Mouse (Mus musculus) embryonic fibroblast, embryonic 13.5 days (primary cell): ENCODE measurements at regions not wholly inside any gene's neighbourhood (a gene's known extent, or its start where the extent isn't known, plus 50 kb on each side); places are given as distances from the start of the nearest gene placed in this dataset.
"Not testable (repeated sequence)": the region's sequence is repeated elsewhere in the genome, so short reads cannot be mapped to it uniquely, and the experiment has no call there.

Experiments
- H3K27ac ChIP-seq: 2 replicates; pipeline ENCODE4 v1.5.1; 2012; ENCODE audit warnings: low read length, control low read depth, inconsistent platforms; ENCODE audit not compliant: insufficient read depth
- H3K4me1 ChIP-seq: 2 replicates; pipeline ENCODE4 v1.6.1; 2011; ENCODE audit warnings: low read length; ENCODE audit not compliant: control insufficient read depth, insufficient read depth
- H3K4me3 ChIP-seq: 2 replicates; pipeline ENCODE4 v1.5.1; 2011; ENCODE audit warnings: mild to moderate bottlenecking, control low read depth, low read length; ENCODE audit not compliant: insufficient read depth
- CTCF ChIP-seq: IDR thresholded peaks from 2 replicates; pipeline ENCODE4 v1.5.1; 2011; ENCODE audit warnings: mild to moderate bottlenecking, control low read depth, low read length, moderate library complexity, borderline replicate concordance; ENCODE audit not compliant: insufficient read depth
- POLR2A ChIP-seq: IDR thresholded peaks from 2 replicates; pipeline ENCODE4 v1.6.1; 2011; ENCODE audit warnings: low read depth, mild to moderate bottlenecking, control low read depth, low read length, moderate library complexity

DNA sequence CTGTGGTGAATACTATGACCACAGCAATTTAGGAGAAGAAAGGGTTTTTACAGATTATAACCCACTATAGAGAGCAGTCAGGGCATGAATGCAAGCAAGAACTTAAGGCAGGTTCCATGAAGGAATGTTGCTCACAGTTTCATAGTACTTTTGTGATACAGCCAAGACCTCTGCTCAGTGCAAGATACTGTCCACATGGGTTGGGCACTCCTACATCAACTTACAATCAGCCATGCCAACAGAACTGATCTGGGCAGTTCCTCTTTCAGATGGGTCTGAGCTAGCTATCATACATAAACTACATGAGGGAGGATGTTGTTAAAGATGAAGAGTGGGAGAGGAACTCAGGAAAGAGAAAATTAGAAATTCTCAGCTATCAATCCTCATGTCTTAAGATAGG is 2032.4 kb downstream of the 9330182O14Rik start:
- TF ChIP-seq CTCF = no peak
- no peak for TF ChIP-seq POLR2A
- no peak overlapping the region for H3K4me3 ChIP-seq
- no peaks in the 10 kb centered on the region for H3K4me1 ChIP-seq
- no peak overlapping the region for H3K27ac ChIP-seq

DNA sequence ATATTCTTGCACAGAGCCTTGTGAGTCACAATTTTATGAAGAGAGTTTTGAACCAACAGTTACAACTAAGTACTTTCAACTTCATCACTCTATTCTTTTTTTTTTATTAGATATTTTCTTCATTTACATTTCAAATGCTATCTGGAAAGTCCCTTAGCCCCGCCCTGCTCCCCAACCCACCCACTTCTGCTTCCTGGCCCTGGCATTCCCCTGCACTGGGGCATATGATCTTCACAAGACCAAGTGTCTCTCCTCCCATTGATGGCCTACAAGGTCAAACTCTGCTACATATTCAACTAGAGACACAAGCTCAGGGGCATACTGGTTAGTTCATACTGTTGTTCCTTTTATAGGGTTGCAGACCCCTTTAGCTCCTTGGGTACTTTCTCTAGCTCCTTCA is 2043.6 kb downstream of the 9330182O14Rik start:
- not testable (repeated sequence) for H3K27ac ChIP-seq, H3K4me3 ChIP-seq, H3K4me1 ChIP-seq

DNA sequence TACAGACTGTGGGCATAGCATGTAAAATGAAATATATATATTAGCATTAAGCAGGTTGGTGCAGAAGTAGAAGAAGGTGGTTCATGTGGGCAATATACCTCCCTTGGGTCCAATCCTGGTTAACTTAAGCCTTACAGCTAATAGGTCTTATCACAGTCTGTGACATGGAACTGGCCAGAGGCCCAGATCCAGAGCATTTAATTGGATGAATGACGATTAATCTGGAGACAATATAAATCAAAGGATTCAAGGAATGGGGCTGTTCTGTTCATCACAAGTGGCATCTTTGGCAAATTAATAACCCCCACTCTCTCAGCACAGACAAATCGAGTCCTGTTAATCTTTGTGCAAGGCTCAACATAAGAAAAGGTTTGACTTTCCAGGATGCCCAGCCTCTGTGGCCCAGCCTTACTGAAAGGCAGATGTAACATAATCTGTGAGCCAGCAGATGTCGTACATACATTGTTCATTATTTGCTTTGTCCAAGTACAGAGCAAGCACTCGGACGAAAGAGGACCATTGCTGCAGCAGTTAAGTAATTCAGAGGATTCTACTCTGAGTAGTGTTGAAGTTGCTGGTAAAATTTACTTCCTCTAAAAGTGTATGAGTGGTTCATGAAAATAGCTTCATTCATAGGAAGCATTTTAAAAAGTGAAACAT is 2073.2 kb downstream of the 9330182O14Rik start:
- Histone ChIP-seq H3K4me3 (no peak overlapping the region), H3K4me1 (no peaks in the 10 kb centered on the region), H3K27ac (no peak overlapping the region)
- TF ChIP-seq CTCF = no peak

DNA sequence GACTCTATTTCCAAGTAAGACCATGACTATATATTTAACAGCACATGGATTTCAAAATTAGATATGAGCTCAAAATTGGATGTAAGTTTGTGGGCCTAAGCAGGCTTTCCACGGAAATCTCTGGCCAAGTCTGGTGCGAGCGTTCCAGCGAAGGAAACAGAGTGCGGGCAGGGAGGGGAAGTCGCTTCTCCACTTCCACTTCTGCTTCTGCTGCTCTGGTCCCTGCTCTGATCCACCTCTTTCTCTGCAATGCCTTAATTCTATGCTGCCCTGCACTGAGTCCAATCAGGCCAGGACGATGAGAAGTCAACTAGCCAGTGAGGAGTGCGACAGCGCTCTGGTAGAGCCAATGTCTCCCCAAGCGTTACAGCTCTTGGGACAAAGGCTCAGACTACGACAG is 2085.3 kb downstream of the 9330182O14Rik start:
- Histone ChIP-seq H3K27ac (no peak overlapping the region), H3K4me3 (no peak overlapping the region), H3K4me1 (no peaks in the 10 kb centered on the region)
- no peak for TF ChIP-seq POLR2A
- TF ChIP-seq CTCF = no peak

DNA sequence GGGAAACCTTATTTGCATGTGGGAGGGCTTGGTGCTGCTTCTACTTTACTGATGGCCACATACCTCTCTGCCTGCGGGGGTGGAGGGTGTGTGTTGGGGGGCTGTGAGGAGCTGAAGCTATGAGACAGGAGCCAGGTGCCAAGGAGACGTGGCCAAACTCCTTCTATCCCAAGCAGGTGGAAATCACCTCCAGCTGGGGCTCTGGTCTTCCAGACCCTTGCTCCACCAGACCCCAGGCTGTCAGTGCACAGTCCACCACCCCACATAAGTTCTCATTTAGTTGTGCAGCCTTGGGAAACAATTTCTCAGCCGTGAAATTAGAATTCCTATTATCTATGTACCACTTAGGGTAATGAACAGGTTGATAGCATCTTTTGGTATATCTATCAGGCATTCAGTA is 2085.8 kb downstream of the 9330182O14Rik start:
- TF ChIP-seq CTCF (no peak), POLR2A (no peak)
- Histone ChIP-seq H3K4me3 (no peak overlapping the region), H3K27ac (no peak overlapping the region), H3K4me1 (no peaks in the 10 kb centered on the region)

DNA sequence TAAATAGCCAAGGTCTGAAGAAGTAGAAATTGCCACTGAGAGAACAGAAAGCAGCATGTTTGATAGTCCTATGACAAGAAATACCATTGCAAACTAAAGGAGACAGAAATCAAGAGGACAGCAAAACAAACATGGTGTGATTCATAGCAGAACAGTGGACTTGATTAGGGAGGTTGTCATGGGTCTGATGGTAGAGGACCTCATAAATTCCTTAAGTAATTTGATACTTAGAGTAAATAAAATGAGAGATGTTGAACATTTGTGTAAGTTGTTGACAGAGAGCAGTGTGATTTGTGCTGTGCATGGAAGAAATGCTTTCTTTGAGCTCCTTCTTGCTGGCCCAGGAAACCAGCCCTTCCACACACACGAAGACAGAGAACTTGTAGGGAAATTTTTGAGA is 2090.8 kb downstream of the 9330182O14Rik start:
- no peak for TF ChIP-seq CTCF
- TF ChIP-seq POLR2A = no peak
- Histone ChIP-seq H3K27ac (no peak overlapping the region), H3K4me1 (no peaks in the 10 kb centered on the region)

DNA sequence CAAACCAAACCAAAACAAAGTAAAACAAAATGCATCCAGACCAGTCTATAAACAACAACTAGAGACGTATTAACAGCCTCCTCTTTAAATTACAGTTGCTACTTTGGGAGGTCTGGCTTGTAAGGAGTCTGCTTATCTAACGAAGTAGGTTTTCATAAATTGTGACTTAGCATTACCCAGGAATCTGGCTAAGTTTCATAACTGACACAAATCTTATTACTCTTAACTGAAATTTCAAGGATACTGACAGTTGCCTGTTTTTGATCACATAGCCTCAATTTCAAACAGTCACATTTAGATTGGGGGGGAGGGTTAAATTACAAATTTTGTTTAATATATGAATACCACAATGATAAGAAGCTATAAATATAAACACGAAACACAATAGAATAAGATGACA is 2097.5 kb downstream of the 9330182O14Rik start:
- H3K4me1 ChIP-seq = no peaks in the 10 kb centered on the region
- no peak overlapping the region for H3K27ac ChIP-seq
- H3K4me3 ChIP-seq = no peak overlapping the region
- TF ChIP-seq POLR2A (no peak), CTCF (no peak)

More for the DNA sequence above, 2090.8 kb downstream of the 9330182O14Rik start:
- no peak overlapping the region for H3K4me3 ChIP-seq

DNA sequence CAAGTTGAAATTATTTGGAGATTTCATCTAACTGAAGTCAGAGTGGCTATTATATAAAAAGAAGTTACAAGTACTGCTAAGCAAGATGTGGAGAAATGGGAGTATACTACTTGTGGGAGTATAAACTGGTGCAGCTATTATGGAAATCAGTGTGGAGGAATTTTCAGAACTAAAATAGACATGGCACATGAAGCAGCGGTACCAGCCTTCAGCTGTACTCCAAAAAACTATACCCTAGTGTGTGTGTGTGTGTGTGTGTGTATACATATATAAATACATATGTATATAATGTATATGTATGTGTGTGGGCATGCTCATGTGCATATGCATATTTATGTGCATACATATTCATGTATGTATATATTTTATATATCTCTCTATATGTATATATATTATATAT is 2112.6 kb downstream of the 9330182O14Rik start:
- TF ChIP-seq CTCF = no peak
- no peak for TF ChIP-seq POLR2A
- Histone ChIP-seq H3K4me1 (no peaks in the 10 kb centered on the region), H3K4me3 (no peak overlapping the region), H3K27ac (no peak overlapping the region)

DNA sequence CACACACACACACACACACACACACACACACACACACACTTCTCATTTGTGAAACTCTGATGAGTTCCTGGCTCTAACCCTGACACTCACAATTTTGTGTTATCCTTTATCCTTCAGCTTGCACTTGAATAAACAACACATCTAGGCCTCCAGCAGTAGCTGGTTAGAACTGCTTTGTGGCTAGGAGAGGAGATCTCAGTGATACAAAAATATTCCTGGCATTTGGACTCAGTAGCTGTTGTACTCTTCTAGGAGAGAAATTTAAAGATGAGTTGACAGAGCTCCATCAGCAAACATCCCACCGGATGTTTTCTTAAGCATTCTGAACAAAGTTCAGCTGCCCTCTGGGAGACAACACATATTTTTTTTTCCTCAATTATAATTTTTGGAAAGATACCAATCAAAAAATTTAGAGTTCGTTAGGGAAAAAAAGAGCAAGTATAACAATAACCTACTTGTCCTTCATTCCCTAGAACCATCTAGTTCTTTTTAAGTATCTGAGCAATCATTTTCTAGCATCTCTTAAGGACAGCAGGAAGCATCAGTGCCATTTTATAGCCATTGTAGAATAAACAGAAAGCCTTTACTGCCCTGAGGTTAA is 2118.7 kb downstream of the 9330182O14Rik start:
- no peak overlapping the region for H3K27ac ChIP-seq
- TF ChIP-seq CTCF (no peak), POLR2A (no peak)
- no peaks in the 10 kb centered on the region for H3K4me1 ChIP-seq
- no peak overlapping the region for H3K4me3 ChIP-seq

DNA sequence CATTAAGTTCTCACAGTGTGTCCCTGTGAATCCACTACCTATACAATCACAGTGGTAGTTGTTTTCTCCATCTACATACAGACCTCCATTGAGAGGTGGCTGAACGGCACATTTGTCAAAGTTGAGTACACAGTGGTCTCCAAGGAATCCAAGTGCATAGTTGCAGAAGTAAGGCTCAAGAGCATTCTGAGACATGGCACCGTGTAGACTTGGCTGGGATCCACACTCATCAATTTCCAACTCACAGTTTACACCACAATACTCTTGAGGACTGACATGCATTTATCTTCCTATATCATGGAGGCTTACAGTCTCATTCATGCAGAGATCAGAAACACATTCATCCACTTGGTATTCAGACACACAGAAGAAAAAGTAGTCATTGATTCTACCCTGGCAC is 2122.2 kb downstream of the 9330182O14Rik start:
- no peak for TF ChIP-seq CTCF
- no peak for TF ChIP-seq POLR2A
- H3K27ac ChIP-seq = no peak overlapping the region
- no peak overlapping the region for H3K4me3 ChIP-seq
- no peaks in the 10 kb centered on the region for H3K4me1 ChIP-seq
